ENCODE assay signal across 13 mouse cellular contexts in genomic region chr8:69384361-69384760, GRCm38 (mm10).
"Had no signal": no experiment of that assay in that cellular context is flagged by ENCODE, and none has a peak within 500 bp of the region (broad histone marks: within the 10 kb centered on the region; RNA-seq: fewer than 3 reads in every experiment).

No protein-coding gene starts in this region.

- DNase-seq: gastrocnemius, postnatal 14 days; gastrocnemius, postnatal 36 days; heart, adult 11 months; heart, adult 2 months; heart, postnatal 14 days; heart, postnatal 36 days; kidney, adult 11 months; kidney, adult 2 months; kidney, adult 9 months; kidney, postnatal 14 days; kidney, postnatal 36 days; liver; liver, embryonic 13.5 days had no signal
